8 mouse cellular contexts compared by ENCODE assay signal in the genomic region with DNA sequence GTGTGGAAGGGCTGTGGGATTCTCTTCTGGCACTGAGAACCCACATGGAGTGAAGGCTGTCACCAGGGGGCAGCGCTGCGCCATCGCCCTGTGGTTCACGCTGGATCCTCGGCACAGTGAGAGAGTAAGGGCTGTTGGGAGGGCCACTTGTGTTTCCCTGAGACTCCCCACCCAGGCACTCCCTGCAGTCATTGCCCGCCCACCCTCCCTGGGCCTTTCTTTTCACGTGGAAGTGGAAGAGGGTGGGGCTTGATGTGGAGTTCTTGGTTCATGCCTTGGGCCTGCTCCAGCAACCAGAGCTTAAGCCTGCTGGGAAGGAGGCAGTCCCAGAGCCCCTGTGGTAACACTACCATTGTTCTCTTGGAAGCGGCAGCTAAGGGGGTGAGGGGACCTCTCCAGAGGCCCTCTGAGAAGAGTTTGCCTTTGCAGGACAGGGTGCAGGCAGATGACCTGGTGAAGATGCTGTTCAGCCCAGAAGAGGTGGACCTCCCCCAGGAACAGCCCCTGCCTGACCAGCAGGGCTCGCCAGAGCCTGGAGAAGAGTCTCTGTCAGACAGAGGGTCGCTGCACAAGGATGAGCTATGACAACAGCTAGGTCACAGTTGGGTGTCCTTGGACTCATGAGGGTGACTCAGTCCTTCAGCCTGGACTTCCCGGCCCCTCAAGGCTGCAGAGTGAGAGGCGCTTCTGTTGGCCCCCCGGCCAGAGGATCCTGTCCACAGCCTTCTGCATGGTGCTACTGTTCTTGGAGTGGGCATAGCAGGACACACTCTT. TPM values are rescaled to one million over a fixed set of nuclear protein-coding genes. Genes with fewer than 3 reads are reported as not detected.
DNase-seq lines count a peak whose midpoint lies in the region; ATAC-seq and TF ChIP-seq lines count a peak whose summit lies in the region.

No protein-coding gene starts in this region.

- no peaks in the 10 kb centered on the region for H3K27me3 ChIP-seq in intestine, postnatal 0 days (replicated peaks; ENCODE audit: control insufficient read depth, insufficient read depth, low read length)
- H3K27me3 ChIP-seq in limb, embryonic 14.5 days (ENCODE audit: control insufficient read depth, insufficient read depth, low read length) = no peaks in the 10 kb centered on the region
- H3K27me3 ChIP-seq in splenic B cell, adult 2 months (ENCODE audit: control insufficient read depth, insufficient read depth, low read length, poor library complexity, severe bottlenecking) = no peaks in the 10 kb centered on the region; the same call in 1 of the 2 replicates

- no peaks in the 10 kb centered on the region for H3K9me3 ChIP-seq in intestine, postnatal 0 days (ENCODE audit: control insufficient read depth)
- H3K9me3 ChIP-seq in limb, embryonic 14.5 days (ENCODE audit: control insufficient read depth, low read length) = no peaks in the 10 kb centered on the region

- no peak overlapping the region for H3K27ac ChIP-seq in intestine, postnatal 0 days (ENCODE audit: low read depth, low read length)
- no peak overlapping the region for H3K27ac ChIP-seq in limb, embryonic 14.5 days (replicated peaks; ENCODE audit: low read depth, low read length)

- peaks cover 12% of the 10 kb centered on the region; the same call in 1 of the 2 replicates for H3K36me3 ChIP-seq in intestine, postnatal 0 days (ENCODE audit: control insufficient read depth, insufficient read depth)
- H3K36me3 ChIP-seq in limb, embryonic 14.5 days (ENCODE audit: control insufficient read depth, insufficient read depth, low read length) = peaks cover 58% of the 10 kb centered on the region
- no peaks in the 10 kb centered on the region for H3K36me3 ChIP-seq in splenic B cell, adult 2 months (ENCODE audit: control insufficient read depth, insufficient read depth, low read length, poor library complexity, severe bottlenecking)

- TF ChIP-seq POLR2A in limb, embryonic 14.5 days (IDR thresholded peaks at IDR 0.05; ENCODE audit: borderline replicate concordance, extremely low read depth, insufficient read depth, insufficient read length) = no peak

- H3K9ac ChIP-seq in intestine, postnatal 0 days (ENCODE audit: low read depth, low read length) = no peak overlapping the region
- H3K9ac ChIP-seq in limb, embryonic 14.5 days (ENCODE audit: low read depth, low read length, severe bottlenecking) = no peak overlapping the region

- no peak overlapping the region for H3K4me3 ChIP-seq in intestine, postnatal 0 days (ENCODE audit: low read depth, low read length)
- no peak overlapping the region for H3K4me3 ChIP-seq in limb, embryonic 14.5 days (replicated peaks; ENCODE audit: low read length)

- 39% methylated on average over 13 of the region's 13 CpGs for WGBS in intestine, postnatal 0 days
- WGBS in limb, embryonic 14.5 days = 42% methylated on average over 13 of the region's 13 CpGs

- no peak overlapping the region for H3K4me2 ChIP-seq in intestine, postnatal 0 days (replicated peaks; ENCODE audit: low read depth)
- H3K4me2 ChIP-seq in limb, embryonic 14.5 days (replicated peaks; ENCODE audit: low read depth, low read length, severe bottlenecking) = no peak overlapping the region

- peak; percentile 96 for TF ChIP-seq CTCF in intestine, postnatal 0 days (IDR thresholded peaks at IDR 0.05; ENCODE audit: low read depth)

- DNase-seq in ovary, adult 18-20 months (ENCODE audit: low spot score) = peak; percentile 43
- no peak for DNase-seq in ovary, postnatal 10 days (ENCODE audit: low spot score)
- peak; percentile 71 for DNase-seq in embryo, embryonic 9.5 days (ENCODE audit: extremely low spot score)
- peak; percentile 85 to 87 for DNase-seq in heart, adult 18-20 months
- peak; percentile 67 for DNase-seq in limb, embryonic 14.5 days (ENCODE audit: low spot score)
- peak; percentile 73 for DNase-seq in naive thymus-derived CD4-positive, alpha-beta T cell, adult 2 months (ENCODE audit: low read depth)
- DNase-seq in splenic B cell, adult 2 months (ENCODE audit: low read depth, low spot score) = peak; percentile 72

- no peaks in the 10 kb centered on the region for H3K4me1 ChIP-seq in intestine, postnatal 0 days (replicated peaks; ENCODE audit: control insufficient read depth, insufficient read depth, low read length)
- no peaks in the 10 kb centered on the region for H3K4me1 ChIP-seq in limb, embryonic 14.5 days (ENCODE audit: control insufficient read depth, insufficient read depth, low read length)

- peak; percentile 64 for ATAC-seq in intestine, postnatal 0 days
- ATAC-seq in limb, embryonic 14.5 days (ENCODE audit: low FRiP score, low read depth) = no peak

RNA-seq across cellular contexts. Expression of a gene that starts 7.6 kb away (rescaled TPM):
- not detected for total RNA-seq in heart, adult 18-20 months (2021)
- 12.8 and 13.5 TPM in 2 replicates for polyA plus RNA-seq in intestine, postnatal 0 days (2015; fragmentation: Nextera tagmentation; extraction: Ambion mirVana)
- 0.38 and 0.59 TPM in 2 replicates for polyA plus RNA-seq in limb, embryonic 14.5 days (2012; rRNA removed)
- polyA plus RNA-seq in limb, embryonic 14.5 days (2014; fragmentation: Nextera tagmentation; extraction: Ambion mirVana) = 0.10 and 0.91 TPM in 2 replicates

RNA-seq across cellular contexts. Expression of a gene that starts 14.9 kb away (rescaled TPM):
- total RNA-seq in heart, adult 18-20 months (2021) = 1 to 10 TPM; 9.4 to 9.9 TPM
- polyA plus RNA-seq in intestine, postnatal 0 days (2015; fragmentation: Nextera tagmentation; extraction: Ambion mirVana) = 12.2 and 13.0 TPM in 2 replicates
- 162 and 200 TPM in 2 replicates for polyA plus RNA-seq in limb, embryonic 14.5 days (2012; rRNA removed)
- polyA plus RNA-seq in limb, embryonic 14.5 days (2014; fragmentation: Nextera tagmentation; extraction: Ambion mirVana) = 93.2 and 98.0 TPM in 2 replicates

RNA-seq across cellular contexts. Expression of a gene that starts 15.1 kb away (rescaled TPM):
- 10 to 100 TPM; 24.8 to 26.5 TPM for total RNA-seq in heart, adult 18-20 months (2021)
- 15.0 and 15.1 TPM in 2 replicates for polyA plus RNA-seq in intestine, postnatal 0 days (2015; fragmentation: Nextera tagmentation; extraction: Ambion mirVana)
- polyA plus RNA-seq in limb, embryonic 14.5 days (2012; rRNA removed) = 17.2 and 17.6 TPM in 2 replicates
- 31.9 and 33.9 TPM in 2 replicates for polyA plus RNA-seq in limb, embryonic 14.5 days (2014; fragmentation: Nextera tagmentation; extraction: Ambion mirVana)

RNA-seq across cellular contexts. Expression of a gene that starts 29.6 kb away (rescaled TPM):
- total RNA-seq in heart, adult 18-20 months (2021) = not detected
- polyA plus RNA-seq in intestine, postnatal 0 days (2015; fragmentation: Nextera tagmentation; extraction: Ambion mirVana) = 0.10 and 0.12 TPM in 2 replicates
- 0.11 and 0.19 TPM in 2 replicates for polyA plus RNA-seq in limb, embryonic 14.5 days (2012; rRNA removed)
- polyA plus RNA-seq in limb, embryonic 14.5 days (2014; fragmentation: Nextera tagmentation; extraction: Ambion mirVana) = not detected in 2 replicates

RNA-seq across cellular contexts. Expression of a gene that starts 46.8 kb away (rescaled TPM):
- total RNA-seq in heart, adult 18-20 months (2021) = 100 to 1,000 TPM; 684 to 750 TPM
- polyA plus RNA-seq in intestine, postnatal 0 days (2015; fragmentation: Nextera tagmentation; extraction: Ambion mirVana) = 530 and 553 TPM in 2 replicates
- 410 and 546 TPM in 2 replicates for polyA plus RNA-seq in limb, embryonic 14.5 days (2012; rRNA removed)
- 757 and 793 TPM in 2 replicates for polyA plus RNA-seq in limb, embryonic 14.5 days (2014; fragmentation: Nextera tagmentation; extraction: Ambion mirVana)
